Mouse (Mus musculus) neutrophil, adult 65 days (primary cell): ENCODE results near the gene Zbtb2. TPM values are rescaled to one million over a fixed set of nuclear protein-coding genes. Genes with fewer than 3 reads are reported as not detected.

Experiments used
- total RNA-seq: library from RNA; stranded (reverse); gene quantifications from 2 replicates; pipeline ENCODE4 v1.2.4, GENCODE M21; 2023

The Zbtb2 gene
- 20.2 and 22.5 TPM in 2 replicates for total RNA-seq

DNA sequence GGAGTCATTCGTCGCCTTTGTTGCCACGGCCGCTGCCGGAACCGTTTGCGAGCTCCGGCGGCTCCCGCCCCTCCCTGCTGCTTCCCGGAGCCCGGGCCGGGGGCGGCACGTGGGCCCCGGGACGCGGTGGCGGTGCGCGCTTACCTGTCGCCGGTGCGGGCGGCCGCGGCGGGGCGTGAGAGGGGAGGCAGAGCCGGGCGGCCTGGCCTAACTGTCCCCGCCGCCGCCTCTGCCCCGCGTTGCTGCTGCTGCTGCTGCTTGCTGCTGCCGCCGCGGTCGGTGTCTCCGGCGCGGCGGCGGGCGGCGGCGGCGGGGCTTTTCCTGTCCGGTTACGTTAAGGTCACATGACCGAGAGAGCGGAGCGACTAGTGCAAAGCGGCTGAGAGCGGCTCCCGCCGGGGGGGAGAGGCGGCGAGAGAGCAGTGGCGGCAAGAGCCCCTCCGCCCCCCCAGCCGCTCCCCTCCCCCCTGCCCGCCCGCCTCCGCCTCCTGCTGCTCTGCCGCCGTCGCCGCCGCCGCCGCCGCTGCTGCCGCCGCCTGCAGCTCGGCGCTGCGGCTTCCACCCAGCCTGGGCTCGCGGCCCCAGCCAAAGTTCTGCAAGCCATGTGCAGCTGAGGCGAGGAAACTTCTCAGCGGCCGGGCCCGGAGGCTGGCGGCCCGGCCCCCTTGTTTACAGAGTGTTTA is at the start of gene Zbtb2:
Gene Zbtb2 (minus strand): TSS at position 408 of the 683 bp plus-strand sequence.

DNA sequence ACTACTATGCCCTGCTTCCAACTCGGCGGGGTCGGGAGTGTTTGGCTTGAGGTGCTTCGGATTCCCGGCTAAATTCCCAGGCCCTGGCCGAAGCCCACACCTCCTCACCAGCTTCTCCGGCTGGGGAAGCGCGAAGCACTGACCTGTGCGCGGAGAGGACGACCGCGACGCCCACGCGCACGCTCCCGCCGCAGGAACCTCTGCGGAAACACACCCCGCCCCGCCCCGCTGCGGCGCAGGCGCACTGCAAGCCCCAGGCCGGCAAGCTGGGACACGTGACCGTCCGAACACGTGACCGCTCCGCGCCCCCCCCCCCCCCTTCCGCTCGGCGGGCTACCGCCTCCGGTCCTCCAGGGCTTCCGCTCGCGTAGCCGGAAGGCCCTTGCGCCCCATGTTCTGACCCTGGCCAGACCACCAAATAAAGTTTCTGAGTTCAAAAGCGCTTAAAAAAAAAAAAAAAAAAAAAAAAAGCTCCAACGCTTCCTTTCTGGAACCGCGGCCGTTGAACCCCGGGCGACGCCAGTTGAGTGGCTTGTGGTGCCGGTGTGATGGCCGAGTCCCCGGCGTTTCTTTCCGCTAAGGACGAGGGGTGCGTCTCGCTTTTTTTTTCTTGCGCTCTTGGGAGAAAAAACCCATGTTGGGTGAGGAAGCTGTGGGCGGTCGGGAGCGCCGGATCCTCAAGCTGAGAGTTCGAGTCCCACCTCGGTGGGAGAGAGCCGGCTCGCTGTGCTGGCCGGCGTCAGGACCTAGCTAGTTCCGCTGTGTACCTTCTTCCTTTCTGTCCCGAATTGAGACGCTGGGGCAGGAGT is 44.4 kb upstream of the Zbtb2 start, which contains the start of the genes Rmnd1 and Armt1:
Gene Rmnd1 (minus strand): TSS at position 266 of the 809 bp plus-strand sequence.
Gene Armt1 (plus strand): TSS at position 345 of the 809 bp plus-strand sequence.

Other genes starting within 250 kb of the Zbtb2 start
- 1.1 and 3.0 TPM in 2 replicates for gene Akap12, start 121.7 kb downstream of the Zbtb2 start, total RNA-seq
- 13.7 and 14.9 TPM in 2 replicates for gene Rmnd1, start 44.3 kb upstream of the Zbtb2 start, total RNA-seq
- 9.1 and 13.5 TPM in 2 replicates for gene Armt1, start 44.4 kb upstream of the Zbtb2 start, total RNA-seq
- gene Ccdc170, start 94.4 kb upstream of the Zbtb2 start, total RNA-seq, result 0.19 and 0.34 TPM in 2 replicates
- gene Esr1, start 223.5 kb upstream of the Zbtb2 start, total RNA-seq, result 2.6 and 5.7 TPM in 2 replicates